Mouse (Mus musculus): ENCODE measurements at regions not wholly inside any gene's neighbourhood (a gene's known extent, or its start where the extent isn't known, plus 50 kb on each side); places are given as distances from the start of the nearest gene placed in this dataset.

DNA sequence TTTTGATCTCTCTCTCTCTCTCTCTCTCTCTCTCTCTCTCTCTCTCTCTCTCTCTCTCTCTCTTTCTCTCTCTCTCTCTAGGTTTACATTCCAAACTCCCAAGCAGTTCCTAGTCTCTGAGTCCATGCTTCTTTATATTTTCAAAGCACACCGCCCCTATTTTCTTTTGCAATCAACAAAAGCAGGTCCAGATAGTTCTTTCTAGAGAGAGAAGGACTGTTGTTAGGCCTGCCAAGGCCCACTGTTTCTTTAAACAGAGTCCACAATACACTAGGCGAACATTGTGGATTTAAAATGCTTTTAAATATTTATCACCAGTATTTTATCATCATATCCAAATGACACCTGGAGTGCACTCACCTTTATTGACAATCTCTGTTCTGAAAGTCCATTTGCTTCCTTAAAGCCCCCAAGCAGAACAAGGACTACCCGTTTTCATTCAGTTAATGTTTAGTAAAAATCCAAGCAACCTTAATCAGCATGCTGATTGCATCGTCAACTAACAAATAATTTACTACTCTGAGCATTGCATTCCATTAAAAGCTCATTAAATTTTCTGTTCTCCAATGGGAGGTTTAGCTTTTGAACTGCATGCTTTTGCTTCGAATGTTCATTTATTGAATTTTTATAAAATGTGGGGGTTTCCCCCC is 157.7 kb upstream of the Tmem161b start:
- Histone ChIP-seq H3K27ac (ENCODE audit: control insufficient read depth, low read depth, low read length) (no peak overlapping the region), H3K79me2 (ENCODE audit: control insufficient read depth, insufficient read depth, low read length, poor library complexity) (no peaks in the 10 kb centered on the region), H3K36me3 (ENCODE audit: control insufficient read depth in 1 of 2, insufficient read depth in 2 of 2, low read length in 2 of 2) (no peaks in the 10 kb centered on the region), H3K4me1 (ENCODE audit: control insufficient read depth in 1 of 2, insufficient read depth in 2 of 2, low read length in 2 of 2) (no peaks in the 10 kb centered on the region), H3K27me3 (ENCODE audit: control insufficient read depth in 1 of 2, insufficient read depth in 2 of 2, low read length in 2 of 2) (no peaks in the 10 kb centered on the region), H3K9me3 (replicated peaks; ENCODE audit: insufficient read depth, low read length) (no peaks in the 10 kb centered on the region), H3K9ac (ENCODE audit: control insufficient read depth, low read depth, low read length, poor library complexity, severe bottlenecking) (no peak overlapping the region), H3K4me3 (ENCODE audit: control insufficient read depth in 1 of 2, insufficient read depth in 1 of 2, low read depth in 2 of 2, low read length in 2 of 2) (no peak overlapping the region)
- TF ChIP-seq NRF1 (IDR thresholded peaks at IDR 0.05; ENCODE audit: insufficient read depth, low read depth, low read length, poor library complexity, severe bottlenecking) (no peak), RCOR1 (IDR thresholded peaks at IDR 0.05; ENCODE audit: low read depth, low read length) (no peak), JUND (IDR thresholded peaks at IDR 0.05; ENCODE audit: low read depth, low read length) (no peak), ZMIZ1 (IDR thresholded peaks at IDR 0.05; ENCODE audit: low read depth, low read length) (no peak), ZNF384 (IDR thresholded peaks at IDR 0.05; ENCODE audit: low read depth, low read length) (no peak), GABPA (IDR thresholded peaks at IDR 0.05; ENCODE audit: low read depth, low read length) (no peak), MAX (IDR thresholded peaks at IDR 0.05; ENCODE audit: low read length) (no peak), MAFK (IDR thresholded peaks at IDR 0.05; ENCODE audit: borderline replicate concordance, low read depth, low read length) (no peak), MAZ (IDR thresholded peaks at IDR 0.05; ENCODE audit: low read depth, low read length) (no peak), CTCF (IDR thresholded peaks at IDR 0.05 in 2 of 3, conservative IDR thresholded peaks at IDR 0.05 in 1 of 3; ENCODE audit: control insufficient read depth in 1 of 3, insufficient read depth in 1 of 3, low read depth in 2 of 3, low read length in 3 of 3, poor library complexity in 1 of 3, severe bottlenecking in 1 of 3) (no peak), TAL1 (IDR thresholded peaks at IDR 0.05; ENCODE audit: low read length) (no peak)
- no peak for DNase-seq (ENCODE audit: low read depth, low spot score)

DNA sequence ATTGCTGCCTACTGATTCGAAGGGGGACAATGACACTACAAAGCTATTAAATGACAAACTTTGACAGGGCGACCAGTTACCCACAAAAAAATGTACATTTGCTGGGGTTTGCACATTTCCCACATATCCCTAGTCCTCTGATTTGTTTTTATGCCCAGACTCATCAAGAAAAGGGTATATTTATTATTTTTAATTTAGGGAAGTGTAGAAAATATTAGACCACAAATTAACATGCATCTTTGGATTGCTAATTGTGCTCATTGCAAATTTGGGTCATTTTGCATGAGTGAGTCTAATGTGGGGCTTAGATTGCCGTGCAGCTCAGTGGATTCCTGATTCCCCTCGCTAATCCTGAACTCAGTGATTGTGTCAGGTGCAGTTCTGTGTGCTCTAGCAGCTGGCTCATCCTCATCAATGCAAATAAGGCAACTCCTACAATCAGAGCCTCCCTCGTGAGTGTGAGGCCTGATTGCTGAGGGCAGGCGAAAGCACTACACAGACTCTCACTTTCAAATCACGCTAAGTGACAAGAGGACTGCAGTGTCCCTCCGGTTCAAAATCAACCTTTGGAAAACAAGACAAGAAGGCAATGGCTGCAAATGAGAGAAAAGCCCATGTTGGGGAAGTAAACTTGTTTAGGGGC is 156.7 kb upstream of the Tmem161b start:
- DNase-seq (ENCODE audit: low read depth, low spot score) = no peak
- Histone ChIP-seq H3K79me2 (ENCODE audit: control insufficient read depth, insufficient read depth, low read length, poor library complexity) (no peaks in the 10 kb centered on the region), H3K4me1 (ENCODE audit: control insufficient read depth in 1 of 2, insufficient read depth in 2 of 2, low read length in 2 of 2) (no peaks in the 10 kb centered on the region), H3K9ac (ENCODE audit: control insufficient read depth, low read depth, low read length, poor library complexity, severe bottlenecking) (no peak overlapping the region), H3K4me3 (ENCODE audit: control insufficient read depth in 1 of 2, insufficient read depth in 1 of 2, low read depth in 2 of 2, low read length in 2 of 2) (no peak overlapping the region), H3K9me3 (replicated peaks; ENCODE audit: insufficient read depth, low read length) (no peaks in the 10 kb centered on the region), H3K27me3 (ENCODE audit: control insufficient read depth in 1 of 2, insufficient read depth in 2 of 2, low read length in 2 of 2) (no peaks in the 10 kb centered on the region), H3K27ac (ENCODE audit: control insufficient read depth, low read depth, low read length) (no peak overlapping the region), H3K36me3 (ENCODE audit: control insufficient read depth in 1 of 2, insufficient read depth in 2 of 2, low read length in 2 of 2) (no peaks in the 10 kb centered on the region)
- TF ChIP-seq E2F4 (IDR thresholded peaks at IDR 0.05; ENCODE audit: borderline replicate concordance, low read depth, low read length) (no peak), MAX (IDR thresholded peaks at IDR 0.05; ENCODE audit: low read length) (no peak), NRF1 (IDR thresholded peaks at IDR 0.05; ENCODE audit: insufficient read depth, low read depth, low read length, poor library complexity, severe bottlenecking) (no peak), MAZ (IDR thresholded peaks at IDR 0.05; ENCODE audit: low read depth, low read length) (no peak), KAT2A (conservative IDR thresholded peaks at IDR 0.05; ENCODE audit: low read depth, low read length) (no peak)
